Mouse (Mus musculus): ENCODE results near the gene Tcf20.

DNA sequence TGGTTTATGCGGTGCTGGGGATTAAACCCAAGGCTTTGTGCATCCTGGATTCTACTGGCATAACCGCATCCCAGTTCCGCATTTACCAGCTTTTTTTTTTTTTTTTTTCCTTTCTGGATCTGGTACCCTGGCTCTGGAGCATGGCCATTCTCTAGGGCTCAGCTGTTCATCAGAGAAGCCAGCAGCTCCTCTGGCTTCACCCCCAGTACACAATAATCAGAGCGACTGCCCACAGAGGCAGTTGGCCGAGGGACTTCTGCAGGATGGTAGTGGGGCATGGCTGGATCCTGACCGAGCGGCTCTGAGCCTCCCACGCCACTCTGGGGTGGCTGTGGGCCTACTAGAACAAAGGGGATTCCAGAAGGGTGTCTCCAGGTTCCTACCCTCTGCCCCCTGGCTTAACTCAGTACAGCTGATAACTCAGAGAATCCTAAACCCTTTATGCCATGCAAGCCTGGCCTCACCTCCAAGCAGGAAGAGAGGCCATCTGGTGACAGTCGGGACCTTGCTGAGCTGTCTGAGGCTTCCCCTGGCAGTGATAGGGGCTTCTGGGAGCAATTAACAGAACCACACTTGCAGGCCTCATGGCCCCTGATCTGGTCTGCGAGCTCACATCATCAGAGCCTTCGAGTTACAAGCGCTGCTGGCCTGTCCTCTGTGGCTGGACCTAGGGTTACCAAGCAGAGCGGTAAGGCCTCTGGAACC lies 4.6 kb upstream of the Tcf20 start:
- TF ChIP-seq CTCF (IDR thresholded peaks at IDR 0.05; ENCODE audit: extremely low read depth, insufficient read length, insufficient replicate concordance, low read depth, low read length) (no peak), POLR2A (IDR thresholded peaks at IDR 0.05; ENCODE audit: low read depth, low read length) (no peak)

Measured in small intestine, adult 2 months (tissue).